Mouse (Mus musculus): ENCODE data around the gene Gm1993. TPM values are rescaled to one million over a fixed set of nuclear protein-coding genes. Genes with fewer than 3 reads are reported as not detected.
"Not testable (repeated sequence)": the region's sequence is repeated elsewhere in the genome, so short reads cannot be mapped to it uniquely, and the experiment has no call there.

Gm1993 gene
- polyA plus RNA-seq (2015; fragmentation: Nextera tagmentation; extraction: Ambion mirVana): not detected in 2 replicates

DNA sequence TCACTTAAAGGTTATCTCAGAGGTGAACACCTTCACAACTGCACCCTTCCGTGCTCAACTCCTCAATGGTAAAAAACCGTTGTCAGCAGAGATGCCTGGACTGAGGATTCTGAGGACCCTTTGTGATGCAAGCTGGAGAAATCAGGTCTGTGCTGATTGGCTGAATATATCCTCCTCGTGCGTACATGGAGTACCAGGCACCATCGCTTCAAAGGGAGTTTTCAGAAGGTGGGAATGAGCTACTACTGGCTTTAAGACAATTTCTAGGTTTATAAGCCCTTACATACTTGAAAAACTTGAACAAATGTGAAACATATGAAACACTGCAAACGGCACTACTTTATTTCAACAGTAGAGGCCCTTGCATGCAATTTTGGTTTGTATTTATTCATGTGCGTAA, at the start of gene Gm1993:
Gene Gm1993 (minus strand): TSS at position 101 of the 400 bp plus-strand sequence.
- not testable (repeated sequence) for H3K4me3 ChIP-seq; H3K4me2 ChIP-seq (replicated peaks)
- 84% methylated on average over 7 of the region's 7 CpGs for WGBS

More for the DNA sequence above, at the start of gene Gm1993:
- not testable (repeated sequence) for H3K27me3 ChIP-seq; H3K27ac ChIP-seq; H3K9ac ChIP-seq; H3K9me3 ChIP-seq; H3K4me1 ChIP-seq; H3K36me3 ChIP-seq; ATAC-seq (ENCODE audit: low FRiP score, low read depth)
